Mouse (Mus musculus): ENCODE results near the gene Gm21972. TPM values are rescaled to one million over a fixed set of nuclear protein-coding genes. Genes with fewer than 3 reads are reported as not detected.

Gm21972 gene
- total RNA-seq, 2 experiments from 2014 or later = 2.4 to 4.8 TPM

Other genes with a start within 250 kb of the Gm21972 start
- 100 to 1,000 TPM; 505 to 525 TPM for gene Itm2c, start 239.4 kb upstream of the Gm21972 start, total RNA-seq (2021)
- 1 to 10 TPM; 4.1 to 5.3 TPM for gene 4933407L21Rik, start 205.2 kb upstream of the Gm21972 start, total RNA-seq (2021)
- not detected for gene Gpr55, start 172.6 kb upstream of the Gm21972 start, total RNA-seq (2021)
- gene Spata3, start 116.8 kb upstream of the Gm21972 start, total RNA-seq (2021) = 1 to 10 TPM in 1 of 2 experiments, under 1 TPM in 1; 0.95 to 1.1 TPM
- 1 to 10 TPM; 8.9 to 9.8 TPM for gene 2810459M11Rik, start 87.8 kb upstream of the Gm21972 start, total RNA-seq (2021)
- gene Psmd1, start 69.2 kb upstream of the Gm21972 start, total RNA-seq (2021) = 100 to 1,000 TPM; 109 to 114 TPM
- gene Htr2b, start 21.7 kb upstream of the Gm21972 start, total RNA-seq (2021) = under 1 TPM in 1 of 2 experiments, not detected in 1; 0.17 TPM
- gene Armc9, start 21.1 kb downstream of the Gm21972 start, total RNA-seq (2021) = 10 to 100 TPM; 35.7 to 37.2 TPM
- 1 to 10 TPM; 2.4 to 2.6 TPM for gene B3gnt7, start 169.2 kb downstream of the Gm21972 start, total RNA-seq (2021)
- 100 to 1,000 TPM; 156 to 157 TPM for gene Ncl, start 225.8 kb downstream of the Gm21972 start, total RNA-seq (2021)